Mouse (Mus musculus): ENCODE results near the gene Upk2. TPM values are rescaled to one million over a fixed set of nuclear protein-coding genes. Genes with fewer than 3 reads are reported as not detected.

The Upk2 gene
- total RNA-seq, 2 experiments from 2014 or later = not detected

DNA sequence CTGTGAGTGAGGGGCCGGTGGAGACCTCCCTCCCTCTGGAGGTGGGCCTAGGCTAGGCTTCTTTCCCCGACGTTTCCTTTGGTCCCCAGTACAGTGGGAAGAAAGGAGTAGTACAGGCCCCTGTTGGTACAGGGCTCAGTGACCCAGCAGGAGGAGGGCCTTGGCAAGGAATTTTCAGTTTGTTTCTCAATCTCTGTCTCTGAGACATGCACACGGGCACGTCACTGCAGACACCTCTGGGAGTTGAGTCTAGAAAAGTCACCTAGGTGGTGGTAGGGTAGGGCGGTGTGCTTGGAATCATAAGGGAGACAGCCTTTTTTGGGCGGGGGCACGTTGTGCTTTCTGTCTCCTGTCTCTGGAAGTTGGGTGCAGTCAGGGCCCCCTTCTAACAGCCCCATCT, 33.6 kb upstream of the Upk2 start:
- DNase-seq = no peak

- peak in 1 of 2 experiments; percentile 17 for DNase-seq
Observed at GRCm38 (mm10) chr9:44487441-44487840, 32.7 kb upstream of the Upk2 start.

- DNase-seq = no peak
Observed at GRCm38 (mm10) chr9:44486741-44487421, 32.1 kb upstream of the Upk2 start.

GRCm38 (mm10) chr9:44486335-44486734, 31.6 kb upstream of the Upk2 start:
- no peak for DNase-seq

- no peak for DNase-seq
Observed at GRCm38 (mm10) chr9:44485516-44486161, 30.9 kb upstream of the Upk2 start.

- no peak for DNase-seq
Observed at GRCm38 (mm10) chr9:44485105-44485515, 30.3 kb upstream of the Upk2 start.

- DNase-seq = no peak
Observed at GRCm38 (mm10) chr9:44484311-44485104, 29.7 kb upstream of the Upk2 start.

DNA sequence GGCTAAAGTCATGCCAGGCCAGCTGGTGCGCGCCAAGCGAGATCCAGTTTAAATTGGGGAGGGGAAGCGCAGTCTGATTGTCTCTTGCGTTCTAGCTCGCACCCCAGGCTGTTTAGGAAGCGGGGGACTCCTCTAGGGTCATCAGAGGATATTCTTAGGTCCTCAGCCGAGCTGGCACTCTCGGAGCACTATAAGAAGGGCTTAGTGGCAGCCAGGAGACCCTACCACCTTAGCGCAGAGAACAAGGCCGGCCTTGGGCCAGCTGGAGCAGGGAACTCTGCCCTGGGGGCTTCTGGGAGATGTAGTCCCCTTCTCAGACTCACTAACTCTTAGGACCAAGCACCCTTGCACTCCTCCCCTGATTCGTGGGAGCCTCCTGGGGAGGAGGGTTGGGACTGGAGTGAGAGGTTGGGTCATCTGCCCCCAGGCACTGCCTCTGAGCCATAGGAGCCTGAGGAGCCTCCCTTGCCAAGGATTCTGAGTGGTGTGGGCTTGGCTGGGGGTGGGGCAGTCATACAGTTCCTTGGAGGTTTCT, 28.8 kb upstream of the Upk2 start:
- DNase-seq = peak; percentile 62 to 69

DNA sequence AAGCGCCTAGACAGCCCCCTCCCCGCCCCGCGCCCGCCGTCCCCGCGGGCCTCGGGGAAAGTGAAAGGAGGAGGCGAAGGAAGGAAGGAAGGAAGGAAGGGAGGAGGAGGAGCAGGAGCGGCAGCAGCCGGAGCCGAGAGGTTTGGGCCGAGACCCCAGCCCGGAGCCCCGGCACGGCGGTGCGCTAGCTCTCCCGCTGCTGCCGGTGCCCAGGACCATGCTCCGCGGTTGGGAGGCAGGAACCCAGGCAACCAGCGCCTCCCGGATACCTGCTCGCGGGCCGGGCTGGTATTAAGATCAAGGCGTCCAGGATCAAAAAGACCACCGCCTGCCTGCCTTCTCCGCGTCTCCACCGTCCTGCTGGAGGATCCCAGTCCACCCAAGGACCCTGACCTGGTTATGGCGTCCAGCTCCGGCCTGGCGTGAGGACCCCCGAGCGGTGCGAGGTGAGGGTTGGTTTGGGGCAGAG, 28.3 kb upstream of the Upk2 start:
- no peak for DNase-seq

DNA sequence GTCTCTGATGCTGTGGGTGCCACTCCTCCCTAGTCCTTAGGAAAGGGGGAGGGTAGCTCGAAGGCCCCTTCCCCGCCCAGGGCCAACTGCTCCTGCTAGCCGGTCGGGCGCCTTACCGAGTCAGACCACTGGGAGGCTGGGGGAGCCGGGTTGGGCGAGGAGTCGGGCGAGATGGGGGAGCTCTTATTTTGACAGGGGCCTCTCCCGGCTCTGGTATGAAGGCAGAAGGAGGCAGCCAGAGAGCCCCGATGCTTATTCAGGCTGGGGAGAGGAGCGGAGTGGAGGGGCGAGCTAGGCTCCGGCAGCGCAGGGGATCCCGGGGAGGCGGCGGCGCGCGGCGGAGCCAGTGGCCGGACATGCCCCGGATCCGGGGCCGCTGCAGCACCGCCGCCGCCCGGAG, 27.8 kb upstream of the Upk2 start, which contains the start of gene Bcl9l:
Gene Bcl9l, plus strand, starts transcription at position 274 of the 400 bp plus-strand sequence.
- peak; percentile 92 to 93 for DNase-seq

- no peak for DNase-seq
Observed at GRCm38 (mm10) chr9:44482112-44482511, 27.3 kb upstream of the Upk2 start.

DNA sequence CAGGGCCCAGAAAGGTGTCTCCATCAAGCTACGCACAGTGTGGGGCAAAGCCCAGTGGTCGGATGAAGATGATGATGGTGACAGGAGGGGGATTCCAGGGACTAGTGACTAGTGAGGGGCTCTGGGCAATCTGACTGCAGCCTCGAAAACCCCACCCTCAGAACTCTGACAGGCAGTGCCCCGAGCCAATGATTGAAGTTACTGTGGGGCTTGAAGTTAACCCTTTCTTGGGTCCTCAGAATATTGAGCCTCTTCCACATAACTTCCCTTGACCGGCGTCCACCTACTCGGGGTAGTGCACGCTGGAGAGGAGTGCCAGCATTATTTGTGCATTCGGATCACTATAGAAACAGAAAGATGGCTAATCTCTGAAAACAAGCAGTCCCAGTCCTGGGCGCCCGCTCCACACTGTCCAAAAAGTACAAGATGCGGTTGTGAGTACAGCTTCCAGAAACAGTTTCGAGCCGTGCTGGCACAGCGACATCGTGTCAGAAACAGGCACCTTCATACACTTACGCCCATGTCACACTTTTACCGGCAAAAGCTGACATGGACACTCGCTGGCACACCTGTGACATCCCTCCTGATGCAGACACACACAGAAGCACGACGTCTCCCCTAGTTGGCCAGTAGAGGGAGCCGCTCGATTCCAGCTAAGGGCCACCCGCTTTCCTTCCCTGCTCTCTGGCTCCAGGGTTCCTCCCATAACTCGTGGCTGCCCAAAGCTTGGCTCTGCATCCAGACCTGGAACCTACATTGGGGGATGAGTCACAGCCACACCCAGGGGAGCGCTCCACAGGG, 25.1 kb upstream of the Upk2 start:
- DNase-seq = peak; percentile 87 to 90

DNA sequence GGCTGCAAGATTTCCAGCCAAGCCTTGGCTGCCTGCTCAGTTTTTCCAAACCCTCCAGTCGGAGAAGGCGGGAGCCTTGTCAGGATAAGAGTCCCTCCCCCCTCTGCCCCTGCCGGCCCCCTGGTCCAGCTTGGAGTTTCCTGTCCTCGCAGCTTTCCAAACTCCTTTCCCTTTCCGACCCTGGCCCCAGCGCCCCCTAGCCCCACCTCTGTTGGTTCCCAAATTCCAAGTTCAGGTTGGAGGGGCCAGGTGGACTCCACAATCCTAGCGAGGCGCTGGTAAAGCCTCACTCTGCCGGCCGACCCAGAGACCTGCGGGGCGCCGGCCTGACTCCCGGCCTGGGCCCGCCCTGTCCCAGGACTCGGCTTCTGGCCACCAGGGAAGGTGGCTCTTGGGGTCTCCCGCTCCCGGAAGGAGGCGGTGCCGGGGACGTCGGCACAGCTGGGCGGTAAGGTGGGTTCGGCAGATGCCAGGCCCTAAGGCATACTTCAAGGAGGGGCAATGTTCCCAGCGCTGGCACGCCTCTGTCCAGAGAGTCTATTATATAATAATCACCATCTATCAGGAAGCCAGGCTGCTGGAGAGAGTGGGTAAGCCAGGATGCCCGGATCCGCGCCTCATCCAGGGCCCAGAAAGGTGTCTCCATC, 24.3 kb upstream of the Upk2 start:
- peak; percentile 67 to 75 for DNase-seq

- peak in 1 of 2 experiments; percentile 67 for DNase-seq
Observed at GRCm38 (mm10) chr9:44478229-44478921, 23.6 kb upstream of the Upk2 start.

DNA sequence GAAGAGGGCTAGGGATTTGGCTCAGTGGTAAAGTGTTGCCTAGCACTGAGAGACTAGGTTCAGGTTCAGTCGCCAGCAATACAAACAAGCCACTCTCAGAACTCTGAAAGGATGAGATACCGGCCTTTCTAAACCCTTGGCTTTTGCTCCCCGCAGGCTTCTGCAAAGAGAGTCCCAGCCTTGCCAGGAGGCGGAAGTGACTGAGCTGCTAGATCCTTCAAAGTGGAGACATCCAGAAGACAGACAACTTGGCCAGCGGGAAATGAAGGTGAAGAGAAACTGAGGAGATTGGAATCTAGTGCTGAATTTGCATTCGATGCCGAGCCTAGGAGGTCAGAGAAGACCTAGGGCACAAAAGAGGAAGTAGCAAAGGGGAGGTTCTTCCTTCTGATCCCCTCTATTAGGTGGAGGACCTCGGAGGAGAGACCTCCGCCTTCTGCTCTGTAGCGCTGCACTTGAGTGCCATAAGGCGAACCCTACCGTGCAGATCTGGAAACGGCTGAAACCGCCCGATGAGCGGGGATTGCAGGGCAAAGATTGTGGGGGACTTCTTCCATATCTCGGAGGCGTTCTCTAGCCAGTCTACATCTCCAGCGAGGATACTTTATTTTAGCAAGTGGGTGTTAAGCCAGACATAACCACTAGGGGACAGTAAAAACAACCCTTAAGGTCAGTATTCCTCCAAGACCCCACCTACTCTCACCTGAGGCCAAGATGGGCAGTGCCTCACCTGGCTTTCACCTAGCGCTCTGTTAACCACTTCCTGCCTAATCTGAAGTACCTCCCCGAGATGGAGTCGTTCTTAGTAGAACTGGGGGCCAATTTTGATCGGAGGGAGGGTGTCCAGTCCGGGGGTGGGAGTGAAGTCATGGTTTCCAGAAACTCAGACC, 22.8 kb upstream of the Upk2 start:
- DNase-seq = no peak

- DNase-seq = no peak
Observed at GRCm38 (mm10) chr9:44475936-44476335, 21.2 kb upstream of the Upk2 start.

GRCm38 (mm10) chr9:44474327-44474726, 19.6 kb upstream of the Upk2 start:
- DNase-seq = no peak

DNA sequence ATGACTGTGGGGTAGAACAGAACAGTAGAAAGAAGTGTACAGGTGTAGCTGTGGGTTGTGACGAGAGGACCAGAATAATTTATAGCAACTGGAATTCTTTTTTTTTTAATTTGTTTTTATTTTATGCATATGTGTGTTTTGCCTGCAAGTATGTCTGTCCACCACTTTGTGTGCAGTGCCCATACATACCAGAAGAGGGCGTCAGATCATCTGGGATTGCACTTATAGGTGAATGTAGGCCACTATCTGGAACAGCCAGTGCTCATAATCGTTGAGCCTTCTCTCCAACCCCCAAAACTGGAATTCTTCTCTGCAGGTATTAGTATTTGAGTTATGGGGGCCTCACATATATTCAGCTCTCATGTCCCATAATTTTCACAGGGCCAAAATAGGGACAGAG, 18.4 kb upstream of the Upk2 start:
- DNase-seq = no peak

DNA sequence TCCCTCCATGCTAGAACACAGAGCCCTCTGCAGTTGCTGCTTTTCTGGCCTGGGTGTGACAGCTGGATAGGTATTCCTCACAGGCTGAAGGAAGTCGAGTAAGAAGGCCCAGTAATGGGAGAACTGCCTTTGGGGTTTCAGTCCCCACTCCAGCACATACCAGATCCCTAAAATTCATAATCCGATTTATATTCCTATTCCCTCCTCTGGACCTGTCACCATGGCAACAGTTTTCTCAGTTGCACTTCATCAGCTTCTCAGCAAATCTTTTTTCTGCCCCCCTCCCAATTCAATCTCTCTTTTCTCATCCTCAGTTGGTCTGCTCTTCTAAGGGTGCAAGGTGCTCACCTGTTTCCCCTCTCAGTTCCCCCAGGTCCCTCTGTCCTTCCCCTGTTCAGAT, 14.0 kb upstream of the Upk2 start:
- no peak for DNase-seq

GRCm38 (mm10) chr9:44468224-44468623, 13.4 kb upstream of the Upk2 start:
- no peak for DNase-seq
